Mouse (Mus musculus): ENCODE data around the gene Agbl4.

DNA sequence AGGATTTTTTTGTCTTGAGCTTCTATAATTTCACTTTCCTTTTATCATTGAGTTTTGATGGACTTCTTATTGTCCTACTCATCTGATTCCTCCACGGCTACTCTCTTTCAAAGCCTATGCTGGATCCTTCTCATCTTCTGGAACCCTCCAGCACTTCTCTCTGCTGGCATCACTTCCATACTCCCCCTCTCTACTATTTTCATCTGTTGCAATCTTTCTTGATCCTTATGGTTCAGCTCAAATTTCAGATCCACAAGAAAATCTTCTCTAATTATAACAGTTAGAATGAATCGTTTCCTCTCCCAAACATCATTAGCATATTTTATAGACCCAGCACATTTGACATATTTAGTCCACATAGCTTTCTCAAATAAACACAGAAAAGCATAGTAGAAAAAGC is 360.5 kb downstream of the Agbl4 start:
- TF ChIP-seq GATA1 (IDR thresholded peaks at IDR 0.05; ENCODE audit: low read length): no peak
- TF ChIP-seq TAL1 (IDR thresholded peaks at IDR 0.05; ENCODE audit: low read length): no peak

Data from erythroblast, embryonic 14.5 days (primary cell).